Mouse (Mus musculus): ENCODE data around the gene Rsg1.

Gene Rsg1

GRCm38 (mm10) chr4:141212892-141213291 lies 864 bp upstream of the Rsg1 start:
- no peak for DNase-seq (ENCODE audit: low spot score)

GRCm38 (mm10) chr4:141213342-141213741 lies 414 bp upstream of the Rsg1 start:
- DNase-seq (ENCODE audit: low spot score): no peak

GRCm38 (mm10) chr4:141214337-141214851 lies 638 bp downstream of the Rsg1 start:
- no peak for DNase-seq (ENCODE audit: low spot score)

GRCm38 (mm10) chr4:141219583-141220213 lies 5.9 kb downstream of the Rsg1 start:
- no peak for DNase-seq (ENCODE audit: low spot score)

GRCm38 (mm10) chr4:141221848-141222247 lies 8.1 kb downstream of the Rsg1 start:
- DNase-seq (ENCODE audit: low spot score): no peak

GRCm38 (mm10) chr4:141222752-141223151 lies 9.0 kb downstream of the Rsg1 start:
- no peak for DNase-seq (ENCODE audit: low spot score)

- no peak for DNase-seq (ENCODE audit: low spot score)
Measured at GRCm38 (mm10) chr4:141228687-141229086, 14.9 kb downstream of the Rsg1 start.

- no peak for DNase-seq (ENCODE audit: low spot score)
Measured at GRCm38 (mm10) chr4:141233196-141233595, 19.4 kb downstream of the Rsg1 start.

- no peak for DNase-seq (ENCODE audit: low spot score)
Measured at GRCm38 (mm10) chr4:141235537-141236111, 21.9 kb downstream of the Rsg1 start.

GRCm38 (mm10) chr4:141236856-141237255 lies 23.1 kb downstream of the Rsg1 start:
- no peak for DNase-seq (ENCODE audit: low spot score)

GRCm38 (mm10) chr4:141238492-141239387 lies 25.0 kb downstream of the Rsg1 start:
- DNase-seq (ENCODE audit: low spot score): no peak

- no peak for DNase-seq (ENCODE audit: low spot score)
Measured at GRCm38 (mm10) chr4:141239388-141240125, 25.8 kb downstream of the Rsg1 start, which contains the start of gene Arhgef19. Gene Arhgef19, plus strand, starts transcription at chr4:141239499.

GRCm38 (mm10) chr4:141240617-141241016 lies 26.9 kb downstream of the Rsg1 start:
- no peak for DNase-seq (ENCODE audit: low spot score)

- DNase-seq (ENCODE audit: low spot score): no peak
Measured at GRCm38 (mm10) chr4:141241861-141242260, 28.1 kb downstream of the Rsg1 start.

- DNase-seq (ENCODE audit: low spot score): no peak
Measured at GRCm38 (mm10) chr4:141242651-141243241, 29.0 kb downstream of the Rsg1 start.

GRCm38 (mm10) chr4:141243636-141244035 lies 29.9 kb downstream of the Rsg1 start:
- DNase-seq (ENCODE audit: low spot score): no peak

GRCm38 (mm10) chr4:141244401-141244800 lies 30.6 kb downstream of the Rsg1 start:
- DNase-seq (ENCODE audit: low spot score): no peak

GRCm38 (mm10) chr4:141244931-141245425 lies 31.2 kb downstream of the Rsg1 start:
- peak; percentile 25 for DNase-seq (ENCODE audit: low spot score)

GRCm38 (mm10) chr4:141246089-141246997 lies 32.6 kb downstream of the Rsg1 start:
- no peak for DNase-seq (ENCODE audit: low spot score)

- DNase-seq (ENCODE audit: low spot score): no peak
Measured at GRCm38 (mm10) chr4:141246998-141247350, 33.2 kb downstream of the Rsg1 start.
